Mouse (Mus musculus): ENCODE results near the gene Cstb. TPM values are rescaled to one million over a fixed set of nuclear protein-coding genes. Genes with fewer than 3 reads are reported as not detected.
A peak's percentile ranks its signal among the peaks of the same experiment; 100 is the strongest.

The Cstb gene
- total RNA-seq, 2 experiments from 2014 or later: 33.8 to 37.6 TPM

DNA sequence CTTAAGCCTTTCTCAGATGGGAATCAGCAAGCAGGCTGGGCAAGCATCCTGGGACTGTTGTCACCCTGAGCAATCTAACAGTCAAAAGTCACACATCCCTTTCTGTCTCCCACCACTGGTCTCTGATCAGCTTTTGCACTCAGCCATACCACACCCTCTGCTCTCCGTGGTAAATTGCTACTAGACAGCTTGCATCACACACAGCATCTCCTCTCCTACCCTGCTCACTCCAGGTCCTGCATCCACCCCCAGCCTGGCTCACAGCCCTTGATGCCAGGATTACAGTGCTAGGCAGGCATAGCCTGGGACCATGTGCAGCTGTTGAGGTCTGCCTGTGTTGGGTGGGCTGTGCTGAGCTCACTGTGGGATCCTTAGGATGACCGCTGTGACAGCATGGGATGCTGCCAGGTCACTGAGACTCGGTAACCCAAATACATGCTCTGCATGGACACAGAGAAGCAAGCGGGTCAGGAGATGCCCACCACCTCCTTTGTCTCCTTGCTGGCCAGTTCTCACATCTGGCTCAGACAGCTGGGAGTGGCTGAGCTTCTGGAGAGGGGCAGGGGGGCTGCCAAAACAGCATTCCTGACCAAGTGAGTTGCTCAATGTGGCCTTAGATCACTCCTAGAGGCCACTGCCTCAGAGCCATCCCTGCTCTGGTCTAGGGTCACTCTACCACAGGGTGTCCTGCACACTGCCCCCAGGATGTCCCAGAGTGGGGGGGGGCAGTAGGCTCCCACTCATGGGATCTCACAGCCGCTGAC lies 33.1 kb downstream of the Cstb start:
- DNase-seq (ENCODE audit: low spot score in 2 of 2): no peak

GRCm38 (mm10) chr10:78460463-78460862 lies 35.0 kb downstream of the Cstb start:
- no peak for DNase-seq (ENCODE audit: low spot score in 2 of 2)

- no peak for DNase-seq (ENCODE audit: low spot score in 2 of 2)
Observed at GRCm38 (mm10) chr10:78461767-78462166, 36.3 kb downstream of the Cstb start.

- DNase-seq (ENCODE audit: low spot score in 2 of 2): no peak
Observed at GRCm38 (mm10) chr10:78462945-78463768, 37.7 kb downstream of the Cstb start.

- DNase-seq (ENCODE audit: low spot score in 2 of 2): no peak
Observed at GRCm38 (mm10) chr10:78463769-78464167, 38.3 kb downstream of the Cstb start.

DNA sequence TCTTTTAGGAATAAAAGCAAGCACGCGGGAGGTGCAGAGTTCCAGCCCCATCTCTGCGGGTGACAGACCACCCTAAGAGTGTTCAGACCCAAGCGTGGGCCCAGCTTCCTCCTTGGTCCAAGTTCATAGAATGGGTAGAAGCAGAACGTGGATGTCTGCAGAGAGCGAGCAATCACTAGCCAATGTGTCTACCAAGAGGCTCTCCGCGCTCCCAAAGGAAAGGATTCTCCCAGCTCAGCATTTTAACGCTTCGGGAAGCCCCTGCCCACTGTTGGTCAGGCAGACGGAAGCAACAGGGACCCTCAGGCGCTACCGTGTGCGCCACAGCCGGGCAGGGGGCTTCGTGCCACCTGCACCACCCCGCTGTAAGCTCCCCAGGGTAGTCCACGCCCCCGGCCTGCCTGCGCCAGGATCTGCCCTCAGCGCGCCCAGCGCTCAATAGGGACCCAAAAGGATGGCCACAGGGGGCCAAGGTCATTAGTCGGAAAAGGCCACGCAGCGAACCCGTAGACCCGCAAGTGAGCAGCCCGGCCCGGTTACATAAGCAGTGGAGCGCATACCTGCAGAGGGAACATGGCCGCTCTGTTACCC lies 38.8 kb downstream of the Cstb start:
- DNase-seq (ENCODE audit: low spot score in 2 of 2): no peak

DNA sequence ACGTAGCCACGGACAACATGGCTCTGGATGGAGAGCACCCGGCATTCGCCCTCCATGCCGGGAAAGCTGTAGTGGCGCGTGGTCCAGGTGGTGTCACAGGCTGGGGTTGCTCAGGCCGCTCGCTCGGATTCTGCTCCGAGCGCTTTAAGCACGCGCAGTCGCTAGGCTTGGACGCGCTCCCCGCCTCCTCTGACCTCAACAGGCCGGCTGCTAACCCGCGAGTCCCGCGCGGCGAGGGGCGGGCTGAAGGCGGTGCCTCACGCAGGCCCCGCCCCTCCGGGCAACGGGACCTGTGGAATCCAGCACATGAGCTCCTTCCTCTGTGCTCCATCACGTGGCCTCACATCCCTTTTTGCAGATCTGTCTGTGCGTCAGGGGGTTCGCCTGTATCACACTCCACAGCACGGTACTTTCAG lies 39.3 kb downstream of the Cstb start, which contains the start of gene Pdxk:
Gene Pdxk, minus strand, starts transcription at position 184 of the 416 bp plus-strand sequence.
- DNase-seq (ENCODE audit: low spot score in 2 of 2): peak; percentile 88 to 95

DNA sequence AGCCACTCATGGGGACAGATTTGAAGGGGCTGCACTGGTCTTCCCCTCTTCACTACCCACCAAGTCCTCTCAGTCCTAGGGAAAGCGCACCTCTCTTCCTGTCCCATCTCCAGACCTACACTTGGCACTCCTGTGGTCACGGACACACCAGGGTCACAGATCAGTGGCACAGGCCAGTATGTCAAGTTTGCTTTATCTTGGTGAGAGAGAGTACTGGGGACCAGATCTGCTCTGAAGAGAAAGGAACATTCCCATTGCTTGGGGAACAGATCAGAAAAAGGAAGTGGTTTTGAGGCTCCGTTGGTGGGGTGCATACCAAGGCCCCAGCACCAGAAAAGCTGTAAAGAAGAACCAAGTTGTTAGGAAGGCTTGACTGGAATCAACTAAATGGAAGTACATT lies 40.0 kb downstream of the Cstb start:
- no peak for DNase-seq (ENCODE audit: low spot score in 2 of 2)

DNA sequence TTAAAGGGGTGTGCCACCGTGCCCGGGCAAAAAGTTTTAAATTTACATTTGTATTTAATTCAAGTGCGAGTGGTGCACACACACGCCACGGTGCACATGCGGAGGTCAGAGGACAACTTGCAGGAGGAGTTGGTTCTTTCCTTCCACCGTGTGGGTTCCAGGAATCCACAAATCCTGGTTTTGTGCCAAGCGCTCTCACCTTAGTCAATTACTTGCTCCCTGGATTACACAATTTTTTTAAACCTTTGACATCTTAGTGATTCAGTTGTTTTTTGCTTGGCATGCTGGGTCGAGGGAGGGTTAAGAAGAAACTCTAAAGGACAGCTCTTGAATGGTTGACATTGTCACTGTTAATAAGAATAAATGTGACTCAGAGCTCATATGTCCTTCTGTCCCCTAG lies 41.2 kb downstream of the Cstb start:
- DNase-seq (ENCODE audit: low spot score in 2 of 2): no peak

- DNase-seq (ENCODE audit: low spot score in 2 of 2): no peak
Observed at GRCm38 (mm10) chr10:78467761-78468310, 42.4 kb downstream of the Cstb start.

- no peak for DNase-seq (ENCODE audit: low spot score in 2 of 2)
Observed at GRCm38 (mm10) chr10:78470582-78471313, 45.3 kb downstream of the Cstb start.

DNA sequence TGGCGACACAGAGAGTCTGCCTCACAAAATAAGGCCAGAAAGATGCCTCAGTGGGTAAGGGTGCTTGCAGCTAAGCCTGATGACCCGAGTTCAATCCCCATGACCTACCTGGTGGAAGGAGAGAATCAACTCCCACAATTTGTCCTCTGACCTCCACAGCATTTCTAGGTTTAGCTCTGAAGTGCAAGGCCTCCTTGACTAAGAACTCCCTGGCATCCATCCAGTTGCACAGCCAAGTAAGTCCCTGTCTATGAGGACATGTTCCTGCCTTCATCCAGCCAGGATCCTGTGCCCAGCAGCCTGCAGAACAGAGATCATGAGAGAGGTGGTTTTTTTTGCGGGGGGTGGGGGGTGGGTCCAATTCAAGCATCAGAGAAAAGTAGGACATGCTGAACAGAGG lies 46.6 kb downstream of the Cstb start:
- no peak for DNase-seq (ENCODE audit: low spot score in 2 of 2)

DNA sequence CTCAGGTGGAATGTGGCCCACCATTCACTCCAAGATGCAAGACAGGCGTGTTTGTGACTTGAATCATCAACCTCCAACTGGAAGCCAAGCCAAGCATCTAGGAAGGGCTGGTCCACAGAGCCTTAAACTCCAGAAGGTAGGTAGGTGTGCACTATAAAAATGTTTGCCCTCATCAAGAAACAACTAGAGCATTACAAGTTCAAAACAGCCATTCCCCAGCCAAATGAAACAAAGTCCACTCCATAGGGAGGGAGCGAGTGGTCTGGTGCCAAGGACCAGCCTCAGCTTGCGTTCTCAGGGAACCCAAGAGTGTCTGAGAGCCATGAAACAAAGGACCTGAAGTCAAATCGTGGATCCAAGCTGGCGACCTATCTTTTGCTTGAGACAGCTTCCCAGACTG lies 48.0 kb downstream of the Cstb start:
- no peak for DNase-seq (ENCODE audit: low spot score in 2 of 2)

- DNase-seq (ENCODE audit: low spot score in 2 of 2): no peak
Observed at GRCm38 (mm10) chr10:78474759-78475158, 49.3 kb downstream of the Cstb start.

GRCm38 (mm10) chr10:78476821-78477220 lies 51.4 kb downstream of the Cstb start:
- DNase-seq (ENCODE audit: low spot score in 2 of 2): no peak

Small RNAs within 50 kb of the gene (microRNA-seq; reads per million reads assigned to microRNA genes)
- 0 reads per million in 2 experiments for gene Mir6410
- 1.7 to 2.9 reads per million in 2 experiments for gene Mir6907
- 0.90 to 2.0 reads per million in 2 experiments for gene Mir6908

Other genes with a start within 250 kb of the Cstb start
- gene Pwp2, start 240.5 kb upstream of the Cstb start, total RNA-seq (2021): 10 to 100 TPM; 17.5 to 17.9 TPM
- 10 to 100 TPM; 76.9 to 80.1 TPM for gene Trappc10, start 181.0 kb upstream of the Cstb start, total RNA-seq (2021)
- gene Agpat3, start 73.2 kb upstream of the Cstb start, total RNA-seq (2021): 100 to 1,000 TPM; 258 to 259 TPM
- 100 to 1,000 TPM; 337 to 342 TPM for gene Rrp1, start 12.6 kb upstream of the Cstb start, total RNA-seq (2021)
- 10 to 100 TPM; 71.0 to 73.2 TPM for gene Pdxk, start 39.3 kb downstream of the Cstb start, total RNA-seq (2021)
- not detected for gene Olfr1358, start 91.8 kb downstream of the Cstb start, total RNA-seq (2021)
- gene Ilvbl, start 148.7 kb downstream of the Cstb start, total RNA-seq (2021): 10 to 100 TPM; 17.7 to 25.1 TPM
- 1 to 10 TPM; 5.0 to 5.1 TPM for gene Syde1, start 166.3 kb downstream of the Cstb start, total RNA-seq (2021)
- not detected for gene Olfr1357, start 192.4 kb downstream of the Cstb start, total RNA-seq (2021)

Measured in layer of hippocampus, postnatal 14 days (tissue).